Mouse (Mus musculus): Measurements from ENCODE around the gene Osbpl3.

Gene Osbpl3

DNA sequence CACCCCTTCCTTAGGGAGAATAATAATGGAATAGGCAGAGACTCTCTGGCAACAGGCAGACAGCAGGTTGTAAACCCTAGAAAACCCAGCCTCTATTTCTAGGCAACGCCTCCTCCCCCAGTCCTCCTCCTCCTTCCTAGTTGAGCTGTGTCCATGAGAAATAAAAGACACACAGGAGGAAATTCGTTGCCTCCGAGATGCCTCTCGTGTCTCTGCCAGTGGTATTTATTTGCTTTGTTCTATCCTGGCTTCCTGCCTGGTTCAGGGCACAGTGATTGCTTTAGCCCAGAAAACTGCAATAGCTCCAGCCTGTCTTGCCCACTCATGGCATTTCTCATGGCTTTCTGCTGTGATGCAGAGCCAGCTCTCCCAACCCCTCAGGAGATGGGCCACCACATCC, 43.8 kb downstream of the Osbpl3 start:
- in situ Hi-C loops (cut with MboI, MseI), result no loop called here

DNA sequence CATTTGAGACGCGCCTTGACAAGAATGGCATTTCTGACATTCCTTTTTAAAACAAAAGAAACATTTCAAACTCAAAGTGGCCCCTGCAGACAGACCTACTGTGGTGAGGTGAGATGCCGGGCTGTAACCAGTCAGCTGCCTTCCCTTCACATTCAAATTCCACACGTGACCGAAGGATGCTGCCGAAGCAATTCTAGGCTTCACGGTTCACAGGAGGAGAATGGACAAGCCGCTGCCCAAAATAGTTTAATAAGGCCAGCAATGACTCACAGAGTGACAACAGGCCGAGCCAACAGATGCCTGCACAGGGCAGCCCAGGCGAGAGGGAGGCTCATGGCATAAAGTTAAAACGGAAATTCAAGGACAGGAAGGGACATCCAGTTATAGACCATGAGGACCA, 51.3 kb downstream of the Osbpl3 start:
- in situ Hi-C loops (cut with MboI, MseI), result no loop called here

DNA sequence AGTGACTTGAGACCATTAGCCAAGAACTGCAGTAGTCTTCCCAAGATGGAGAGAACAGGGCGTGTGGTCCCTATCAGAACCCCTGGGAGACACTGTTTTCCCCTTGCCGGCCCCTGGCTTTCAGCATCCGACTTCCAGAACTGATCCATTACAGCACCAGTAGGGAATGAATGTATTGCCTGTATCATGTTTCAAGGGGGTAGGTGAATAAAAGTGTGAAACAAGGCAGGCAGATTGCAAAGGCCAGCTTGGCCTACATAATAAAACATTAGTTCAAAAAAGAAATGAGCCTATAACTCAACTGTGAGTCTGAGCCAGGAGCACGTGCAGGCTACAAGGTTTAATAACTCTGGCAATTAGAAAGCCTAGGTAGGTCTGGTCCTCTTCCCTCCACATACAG, 52.5 kb downstream of the Osbpl3 start:
- in situ Hi-C loops (cut with MboI, MseI), result no loop called here

DNA sequence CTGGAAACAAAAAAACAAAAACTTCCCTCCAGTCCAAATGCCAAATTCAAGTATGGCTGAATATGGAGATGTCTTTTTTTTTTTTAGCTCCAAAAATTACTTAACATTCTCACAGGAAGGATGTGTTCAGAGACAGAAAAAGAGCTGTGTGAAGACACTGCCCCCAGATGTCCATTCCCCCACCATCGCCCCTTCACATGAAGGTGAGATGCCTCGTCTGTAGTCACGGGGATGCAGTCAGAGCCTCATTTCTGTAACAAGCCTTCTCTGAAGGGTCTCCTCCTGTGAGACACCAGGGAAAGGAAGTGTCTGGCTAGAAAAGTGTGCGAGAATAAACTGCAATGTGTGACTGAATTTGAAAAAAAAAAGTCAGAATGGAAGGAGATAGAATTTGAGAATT, 53.1 kb downstream of the Osbpl3 start:
- in situ Hi-C loops (cut with MboI, MseI), result no loop called here

DNA sequence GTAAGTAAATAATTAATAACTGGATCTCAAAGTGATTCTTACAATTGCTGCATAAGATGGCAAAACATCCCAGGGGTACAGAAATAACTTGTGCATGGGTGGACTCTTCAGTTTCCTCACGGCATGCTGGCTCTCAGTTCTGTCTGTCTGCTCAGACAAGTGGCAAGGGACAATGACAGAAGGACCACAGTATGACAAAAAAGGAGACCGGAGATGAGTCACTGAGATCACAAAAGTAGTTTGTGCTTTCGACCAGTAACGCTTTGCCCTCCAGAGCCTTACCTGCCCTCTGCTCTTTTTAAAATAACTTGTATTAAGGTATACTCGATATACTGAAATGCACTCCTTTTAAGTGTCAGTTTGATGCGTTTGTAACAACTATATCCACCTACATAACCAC, 55.8 kb downstream of the Osbpl3 start:
- in situ Hi-C loops (cut with MboI, MseI), result no loop called here

DNA sequence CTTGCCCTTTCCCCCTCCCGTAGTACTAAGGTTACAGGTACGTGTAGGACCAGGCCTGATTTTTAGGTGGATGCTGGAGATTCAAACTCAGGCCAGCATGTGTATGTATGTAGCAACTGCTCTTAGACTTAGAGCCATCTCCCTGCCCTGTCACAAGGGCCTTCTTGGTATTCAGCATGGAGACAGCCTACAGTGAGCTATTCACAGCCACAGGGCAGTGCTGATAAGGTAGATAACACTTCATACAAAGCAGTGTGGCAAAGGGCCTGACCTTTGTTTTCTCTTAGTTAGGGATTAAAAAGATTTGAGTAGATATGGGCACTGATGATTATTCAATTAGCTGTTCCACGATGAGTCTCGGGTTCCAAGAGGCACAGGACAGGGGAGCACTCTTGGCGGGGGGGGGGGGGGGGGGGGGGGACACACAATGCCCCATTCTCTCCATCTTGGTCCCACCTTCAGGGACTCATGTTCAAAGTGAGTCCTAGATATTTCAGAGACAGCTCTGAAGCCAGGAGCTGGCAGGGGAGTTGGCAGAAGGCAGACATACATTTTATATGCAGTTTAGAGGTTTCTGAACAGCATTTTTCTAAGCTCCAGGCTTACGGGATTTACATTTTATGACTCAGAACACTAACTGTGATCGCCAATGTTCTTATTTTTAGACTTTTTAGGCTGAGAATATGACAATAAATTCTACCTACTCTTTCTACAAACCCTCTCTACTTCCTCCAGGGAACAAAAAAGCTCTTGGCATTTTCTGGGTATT, 56.4 kb downstream of the Osbpl3 start:
- in situ Hi-C loops (cut with MboI, MseI), result no loop called here

DNA sequence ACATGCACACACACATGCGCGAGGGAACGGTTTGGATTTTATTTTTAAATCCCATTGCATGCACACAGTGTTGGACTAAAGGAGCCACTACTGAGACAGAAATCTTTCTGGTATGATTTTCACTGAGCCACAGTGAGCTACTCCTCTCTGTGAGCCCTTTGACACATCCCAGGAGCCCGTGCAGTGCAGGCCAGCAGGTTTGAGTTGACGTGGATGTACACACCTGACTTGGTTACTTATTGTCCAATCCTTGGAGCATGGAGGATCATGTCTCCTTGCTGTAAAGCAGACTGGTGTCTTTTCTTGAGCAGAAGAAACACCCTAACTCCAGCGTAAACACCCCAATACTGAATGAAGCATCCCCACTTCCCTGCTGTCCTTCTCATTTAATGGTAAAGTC, 57.7 kb downstream of the Osbpl3 start:
- in situ Hi-C loops (cut with MboI, MseI), result no loop called here

DNA sequence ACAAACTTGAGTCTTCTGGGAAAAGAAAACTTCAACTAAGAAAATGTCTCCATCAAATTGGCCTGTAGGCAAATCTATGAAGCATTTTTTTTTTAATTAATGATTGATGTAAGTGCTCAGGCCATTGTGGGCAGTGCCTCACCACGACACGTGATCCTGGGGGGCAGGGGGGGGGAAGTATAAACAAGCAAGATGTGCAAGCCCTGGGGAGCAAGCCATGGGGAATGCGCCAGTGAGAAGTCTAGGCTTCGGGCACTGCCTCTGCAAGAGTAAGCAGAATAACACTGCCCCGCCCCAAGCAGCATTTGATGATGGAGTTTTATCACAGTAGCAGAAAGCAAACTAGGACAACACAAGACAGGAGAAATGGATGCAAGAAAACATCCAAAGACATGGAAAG, 58.9 kb downstream of the Osbpl3 start:
- in situ Hi-C loops (cut with MboI, MseI), result no loop called here

DNA sequence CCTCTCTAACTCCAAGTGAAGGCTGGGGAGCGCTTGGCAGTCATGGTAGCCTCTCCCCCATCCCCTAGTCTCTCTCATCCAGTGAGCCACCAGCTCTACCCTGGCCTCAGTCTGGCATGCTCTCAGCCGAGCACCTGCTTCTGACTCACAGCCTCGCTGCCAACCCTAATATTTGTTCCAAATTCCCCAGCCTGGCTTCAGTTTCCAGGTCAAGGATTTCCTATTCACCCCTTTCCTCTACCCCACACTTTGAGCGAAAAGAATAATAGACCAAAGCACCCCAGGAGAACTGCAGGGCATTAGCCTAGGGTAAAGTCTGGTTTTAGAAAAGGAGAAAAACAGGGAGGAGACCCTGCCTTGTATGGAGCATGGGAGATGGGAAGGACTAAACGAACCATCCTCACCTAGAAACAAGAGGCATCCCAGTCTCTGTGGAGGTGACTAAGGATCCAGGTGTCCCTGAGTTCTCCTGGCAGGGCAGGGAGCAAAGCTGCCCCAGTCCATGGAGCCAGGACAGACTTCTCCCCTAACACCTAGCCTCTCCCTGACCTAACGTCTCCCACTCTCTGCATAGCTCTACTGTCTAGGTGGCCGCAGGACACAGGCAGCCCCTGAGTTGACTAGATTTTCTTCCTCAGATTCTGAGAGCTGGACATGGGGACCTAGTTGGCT, 60.2 kb downstream of the Osbpl3 start:
- in situ Hi-C loops (cut with MboI, MseI), result no loop called here

DNA sequence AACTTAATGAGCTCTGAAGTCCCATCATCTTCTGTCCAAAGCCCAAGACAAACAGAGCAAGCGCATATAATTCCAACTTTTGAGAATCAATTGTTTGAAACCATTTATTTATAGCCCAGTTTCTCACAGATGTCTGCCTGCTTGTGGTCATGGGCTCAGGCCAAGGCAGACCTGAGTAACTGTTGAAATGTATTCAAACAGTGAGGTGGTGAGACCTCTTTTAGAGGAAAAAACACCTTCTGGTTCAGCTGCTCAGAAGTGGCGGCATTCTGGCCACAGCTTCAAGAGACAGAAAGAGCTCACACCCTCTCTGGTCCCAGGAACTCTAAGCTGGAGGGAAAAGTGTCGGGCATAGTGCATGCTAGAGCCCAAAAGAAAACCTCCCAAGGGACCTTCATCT, 61.6 kb downstream of the Osbpl3 start:
- in situ Hi-C loops (cut with MboI, MseI), result no loop called here

DNA sequence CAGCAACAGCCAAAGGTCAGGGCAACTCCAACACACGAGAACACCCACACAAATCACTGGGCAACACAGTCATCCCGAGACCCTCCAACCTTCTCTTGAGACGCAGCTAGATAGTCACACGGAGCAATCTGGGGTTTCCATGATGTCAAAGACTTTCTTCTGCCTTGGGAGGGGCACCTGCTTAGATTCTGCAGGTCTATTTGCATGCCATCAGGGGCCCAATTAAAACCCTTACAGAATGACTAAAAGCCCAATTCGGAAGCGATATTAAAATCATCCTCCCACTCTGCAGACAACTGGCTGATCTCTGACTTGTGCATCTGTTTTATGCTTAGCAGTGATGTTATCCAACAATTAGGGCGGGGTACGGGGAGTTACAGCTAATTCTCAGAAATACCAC, 62.0 kb downstream of the Osbpl3 start:
- in situ Hi-C loops (cut with MboI, MseI), result no loop called here

DNA sequence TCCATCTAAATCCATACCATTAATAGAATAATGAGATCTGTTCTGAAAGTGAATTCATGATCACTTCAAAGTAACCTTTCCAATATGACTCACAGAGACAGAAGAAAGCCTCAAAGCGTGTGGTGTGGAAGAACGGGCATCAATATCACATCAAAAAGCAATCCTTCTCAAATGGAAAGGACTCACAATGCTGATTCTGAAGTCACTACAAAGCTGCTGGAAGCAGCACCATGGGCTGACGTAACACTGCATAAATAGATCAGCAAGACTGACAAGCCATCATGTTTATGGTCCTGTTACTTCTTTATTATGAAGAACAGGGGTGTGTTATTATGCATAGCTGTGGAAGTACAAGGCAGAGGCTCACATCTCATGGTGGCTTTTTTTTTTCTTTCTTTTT, 64.0 kb downstream of the Osbpl3 start:
- in situ Hi-C loops (cut with MboI, MseI), result no loop called here

DNA sequence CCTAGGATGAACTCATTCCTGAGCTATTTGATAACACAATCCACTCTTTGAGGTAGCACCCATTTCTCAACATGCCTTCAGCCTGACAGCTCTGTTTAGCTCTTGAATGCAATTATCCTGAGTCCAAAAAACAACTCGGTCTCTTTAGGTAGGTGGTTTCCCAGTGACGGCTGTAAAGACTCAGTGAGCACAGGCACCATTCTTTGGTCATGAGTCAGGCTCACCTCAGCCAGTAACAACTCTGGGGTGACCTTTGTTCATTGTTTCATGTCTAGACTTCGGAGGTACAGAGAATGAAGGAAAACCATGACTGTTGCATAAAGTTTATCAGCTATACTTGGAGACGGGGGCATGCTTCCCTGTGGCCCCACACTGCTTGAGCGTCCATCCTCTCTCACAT, 65.7 kb downstream of the Osbpl3 start:
- in situ Hi-C loops (cut with MboI, MseI), result no loop called here

DNA sequence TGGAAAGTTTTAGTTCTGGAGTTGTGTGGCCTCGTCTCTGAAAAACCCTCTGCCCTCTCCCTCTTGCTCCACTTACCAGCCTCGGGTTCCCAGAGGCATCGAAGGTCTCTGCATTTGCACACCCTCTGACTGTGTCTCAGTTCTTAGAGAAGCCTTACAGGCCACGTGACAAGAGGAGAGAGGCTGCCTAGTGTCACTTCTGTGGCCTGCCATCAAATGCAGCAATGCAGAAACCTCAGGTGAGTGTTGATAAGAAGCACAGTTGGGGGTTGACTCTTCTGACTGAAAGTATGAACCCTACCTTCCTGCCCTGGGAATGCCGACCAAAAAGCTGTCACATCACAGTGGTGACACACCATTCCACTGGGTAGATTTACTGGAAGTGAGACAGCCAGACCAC, 68.4 kb downstream of the Osbpl3 start:
- in situ Hi-C loops (cut with MboI, MseI), result loop anchor here (10.0 kb wide), 2 partner anchors 787 to 1713 kb away; partner anchors contain the start of gene Gimap9 (in 1 of the 2)

DNA sequence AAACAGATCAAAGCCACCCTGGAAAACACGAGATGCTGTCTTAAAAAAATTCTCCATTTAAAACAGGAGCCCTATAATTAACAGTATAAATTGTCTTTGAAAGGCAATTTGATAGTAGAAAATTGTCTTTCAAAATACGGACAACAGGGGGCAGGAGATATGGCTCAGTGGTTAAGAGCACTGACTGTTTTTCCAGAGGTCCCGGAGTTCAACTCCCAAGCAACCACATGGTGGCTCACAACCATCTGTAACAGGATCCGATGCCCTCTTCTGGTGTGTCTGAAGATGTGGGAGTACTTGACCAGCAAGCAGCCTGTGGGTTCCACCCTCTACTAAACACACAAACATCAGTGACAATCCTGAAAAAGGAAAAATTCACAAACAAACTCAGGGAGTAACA, 69.5 kb downstream of the Osbpl3 start:
- in situ Hi-C loops (cut with MboI, MseI), result loop anchor here (10.0 kb wide), 2 partner anchors 788 to 1712 kb away; partner anchors contain the start of gene Gimap9 (in 1 of the 2)

DNA sequence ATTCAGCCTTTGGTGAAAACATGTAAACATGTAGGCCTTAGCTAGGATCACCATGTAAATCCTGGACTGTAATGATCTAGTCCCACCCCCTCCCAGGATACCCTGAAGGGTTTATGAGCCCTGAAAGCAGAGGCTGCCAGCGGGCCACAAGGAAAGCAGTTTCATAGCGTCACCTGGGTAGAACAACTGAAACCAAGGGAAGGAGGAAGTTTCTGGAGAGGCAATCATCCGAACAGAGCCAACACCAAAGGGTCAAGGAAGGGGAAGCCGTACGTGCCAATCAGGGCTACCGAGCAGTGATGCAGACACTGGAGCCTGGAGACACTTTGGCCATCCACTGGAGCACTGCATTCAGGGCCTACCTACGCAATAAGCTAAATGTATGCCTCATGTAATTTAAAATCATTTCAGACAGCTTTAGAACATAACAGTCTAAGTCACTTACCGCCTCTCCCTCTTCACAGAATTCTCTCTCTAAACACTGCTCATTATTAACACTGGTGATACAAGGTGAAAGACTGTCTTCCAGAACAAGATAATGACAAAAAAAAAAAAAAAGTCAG, 70.5 kb downstream of the Osbpl3 start:
- in situ Hi-C loops (cut with MboI, MseI), result loop anchor here (10.0 kb wide), 2 partner anchors 789 to 1711 kb away; partner anchors contain the start of gene Gimap9 (in 1 of the 2)

DNA sequence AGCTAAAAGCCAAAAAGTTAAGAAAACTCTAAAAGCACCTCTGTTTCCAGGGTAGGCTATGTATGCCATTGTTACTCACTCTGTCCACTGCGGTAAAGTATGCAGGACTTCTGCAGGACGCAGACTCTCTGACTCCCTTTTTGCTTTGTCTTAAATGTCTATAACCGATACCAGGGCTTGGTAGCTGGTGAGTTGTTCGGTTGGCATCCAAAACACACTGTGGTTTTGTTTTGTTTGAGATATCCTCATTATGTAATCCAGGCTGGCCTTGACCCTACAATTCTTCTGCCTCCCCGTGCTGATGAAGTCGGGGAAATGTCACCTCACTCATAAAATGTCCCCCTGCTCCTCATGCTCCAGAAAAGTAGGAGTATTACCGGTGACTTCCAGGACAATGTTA, 73.3 kb downstream of the Osbpl3 start:
- in situ Hi-C loops (cut with MboI, MseI), result loop anchor here (10.0 kb wide), 2 partner anchors 792 to 1708 kb away; partner anchors contain the start of gene Gimap9 (in 1 of the 2)

DNA sequence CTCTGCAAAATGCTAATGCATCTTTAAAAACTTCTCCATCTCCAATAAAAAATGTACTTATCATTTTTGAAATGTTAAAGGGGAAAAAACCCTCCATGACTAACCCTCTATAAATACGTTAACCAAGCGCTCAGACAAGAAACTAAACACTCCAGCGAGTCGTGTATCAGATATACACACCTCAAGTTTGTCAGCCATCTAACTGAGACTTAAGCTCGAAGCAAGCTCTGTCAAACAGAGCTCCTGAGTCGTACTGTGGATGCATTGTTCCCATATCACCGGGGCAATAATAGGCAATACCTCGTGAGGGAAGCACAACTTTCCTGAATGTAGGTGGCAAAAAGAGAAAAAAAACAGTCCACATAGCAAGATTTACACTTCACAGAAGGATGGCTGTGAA, 73.8 kb downstream of the Osbpl3 start:
- in situ Hi-C loops (cut with MboI, MseI), result loop anchor here (10.0 kb wide), 2 partner anchors 793 to 1707 kb away; partner anchors contain the start of gene Gimap9 (in 1 of the 2)

DNA sequence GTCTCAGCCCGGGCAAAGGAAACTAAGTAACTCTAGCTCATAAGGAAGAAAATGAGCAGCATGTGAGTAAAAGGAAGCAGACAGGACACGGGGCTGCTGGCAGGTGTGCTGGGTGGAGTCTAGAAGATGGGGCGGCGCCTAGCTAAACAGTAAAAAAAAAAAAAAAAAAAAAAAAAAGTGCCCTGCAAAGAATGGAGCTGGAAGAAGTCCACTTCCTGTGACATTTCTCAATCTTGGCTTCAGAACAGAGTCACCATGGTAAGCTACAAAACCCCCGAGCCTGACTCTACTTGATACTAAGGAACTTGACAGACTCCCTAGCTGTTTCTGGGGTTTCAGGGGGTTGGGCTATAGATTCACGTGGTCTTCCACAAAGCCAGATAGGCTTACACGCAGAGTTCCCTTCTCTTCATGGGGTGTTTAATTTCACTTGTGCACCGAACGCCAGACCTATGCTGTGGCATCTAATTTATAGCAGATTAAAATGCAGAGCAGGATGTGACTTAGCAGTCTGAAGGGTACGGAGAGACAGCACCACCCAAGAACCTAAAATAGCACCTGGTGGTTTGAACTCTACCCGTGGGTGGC, 74.4 kb downstream of the Osbpl3 start:
- in situ Hi-C loops (cut with MboI, MseI), result loop anchor here (10.0 kb wide), 2 partner anchors 793 to 1707 kb away; partner anchors contain the start of gene Gimap9 (in 1 of the 2)

DNA sequence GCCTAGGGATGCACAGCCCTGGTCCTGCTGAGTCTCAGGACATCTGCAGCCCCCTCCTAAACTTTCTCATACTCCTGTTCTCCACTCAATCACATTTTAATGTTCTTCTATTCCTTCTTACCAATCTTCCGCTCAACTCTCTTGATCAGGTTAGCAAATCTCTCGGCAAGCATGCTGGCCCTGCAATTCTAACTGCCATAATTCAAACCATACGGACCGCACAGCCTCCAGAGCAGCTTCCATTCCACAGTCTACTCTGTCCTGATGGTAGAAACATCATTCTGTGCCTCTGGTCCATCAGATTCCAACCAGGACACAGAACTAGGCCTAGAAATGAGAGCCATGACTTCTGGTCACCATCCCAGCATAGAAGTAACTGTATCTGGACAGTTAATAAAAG, 76.3 kb downstream of the Osbpl3 start:
- in situ Hi-C loops (cut with MboI, MseI), result loop anchor here (5.0 to 10.0 kb wide), 3 partner anchors 68 to 1705 kb away; partner anchors contain the start of gene Gimap9 (in 1 of the 2)

DNA sequence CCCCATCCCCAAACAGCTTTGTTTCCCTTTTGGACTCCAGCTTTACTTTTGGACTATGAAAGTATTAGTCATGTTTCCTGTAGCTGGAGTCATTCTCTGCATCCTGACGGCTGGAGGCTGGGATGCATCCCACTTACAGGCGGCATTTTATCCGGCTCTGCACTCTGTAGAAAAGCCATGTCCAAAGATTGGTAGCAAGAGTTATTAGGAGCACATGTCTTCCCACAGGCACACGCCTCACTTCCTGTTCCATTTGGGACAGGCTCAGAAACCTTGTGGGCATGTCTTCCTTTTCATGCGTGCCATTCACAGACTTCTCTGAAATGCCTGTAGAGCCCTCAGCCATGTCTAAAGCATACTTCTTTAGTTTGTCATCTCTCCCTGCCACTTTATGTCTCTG, 76.9 kb downstream of the Osbpl3 start:
- in situ Hi-C loops (cut with MboI, MseI), result loop anchor here in 1 of 2 experiments (5.0 kb wide), 1 partner anchor 68 kb away; no protein-coding TSS in a partner anchor

All from T-helper 17 cell (primary cell).